Mouse (Mus musculus) spleen, adult 2 months (tissue): ENCODE measurements around the gene Slc35e3. TPM values are rescaled to one million over a fixed set of nuclear protein-coding genes. Genes with fewer than 3 reads are reported as not detected.

Source experiments
- DNase-seq, 2 experiments: peaks; one replicate each; pipeline versions ENCODE4 v3.0.0 to v3.0.0-alpha.2; 2012 to 2021; ENCODE audit warnings: low spot score in 2 of 2, low read depth in 1 of 2
- H3K27ac ChIP-seq: fragments of 200-500 bp; 2 replicates; pipeline ENCODE4 v1.5.1; 2012; ENCODE audit warnings: low read length, inconsistent platforms; ENCODE audit not compliant: insufficient read depth
- H3K27me3 ChIP-seq: fragments of 200-500 bp; 2 replicates; pipeline ENCODE4 v1.6.1; 2012; ENCODE audit warnings: mild to moderate bottlenecking, moderate library complexity, low read length, inconsistent platforms; ENCODE audit not compliant: control insufficient read depth, insufficient read depth
- H3K36me3 ChIP-seq: fragments of 200-500 bp; 2 replicates; pipeline ENCODE4 v1.6.1; 2012; ENCODE audit warnings: mild to moderate bottlenecking, low read length, inconsistent platforms; ENCODE audit not compliant: control insufficient read depth, insufficient read depth
- H3K4me1 ChIP-seq: fragments of 200-500 bp; 2 replicates; pipeline ENCODE4 v1.6.1; 2011; ENCODE audit warnings: inconsistent platforms; ENCODE audit not compliant: control insufficient read depth, insufficient read depth, insufficient read length
- H3K4me3 ChIP-seq: fragments of 200-500 bp; 2 replicates; pipeline ENCODE4 v1.5.1; 2011; ENCODE audit warnings: mild to moderate bottlenecking, inconsistent platforms; ENCODE audit not compliant: insufficient read depth, insufficient read length; ENCODE audit errors: extremely low read depth
- CTCF ChIP-seq: fragments of 200-500 bp; IDR thresholded peaks from 2 replicates; pipeline ENCODE4 v1.5.1; 2011; ENCODE audit warnings: mild to moderate bottlenecking, inconsistent platforms; ENCODE audit not compliant: insufficient read depth, insufficient read length, insufficient replicate concordance; ENCODE audit errors: extremely low read depth
- POLR2A ChIP-seq: fragments of 200-500 bp; IDR thresholded peaks from 2 replicates; pipeline ENCODE4 v1.6.1; 2011; ENCODE audit warnings: low read depth, low read length, inconsistent platforms
- WGBS: fragments of 180-500 bp; shearing (Covaris S2); methylation state at CpG from one replicate; pipeline ENCODE4 v1.1.7; 2018; 5-methylcytosine and 5-hydroxymethylcytosine counted together
- polyA plus RNA-seq: library from polyadenylated mRNA; depleted of rRNA; stranded (reverse); fragments of >200 nt; gene quantifications from 2 replicates; pipeline ENCODE4 v1.2.3, GENCODE M21; 2012

Gene Slc35e3
- polyA plus RNA-seq, 1 experiment: 5.6 TPM

GRCm38 (mm10) chr10:117770286-117771130 is 24.3 kb upstream of the Slc35e3 start:
- Histone ChIP-seq H3K27me3 (no peaks in the 10 kb centered on the region), H3K4me3 (no peak overlapping the region), H3K27ac (no peak overlapping the region), H3K4me1 (no peaks in the 10 kb centered on the region), H3K36me3 (peaks cover 39% of the 10 kb centered on the region)
- no peak for DNase-seq
- WGBS: 97% methylated on average over 18 of the region's 18 CpGs
- TF ChIP-seq CTCF: no peak
- no peak for TF ChIP-seq POLR2A

DNA sequence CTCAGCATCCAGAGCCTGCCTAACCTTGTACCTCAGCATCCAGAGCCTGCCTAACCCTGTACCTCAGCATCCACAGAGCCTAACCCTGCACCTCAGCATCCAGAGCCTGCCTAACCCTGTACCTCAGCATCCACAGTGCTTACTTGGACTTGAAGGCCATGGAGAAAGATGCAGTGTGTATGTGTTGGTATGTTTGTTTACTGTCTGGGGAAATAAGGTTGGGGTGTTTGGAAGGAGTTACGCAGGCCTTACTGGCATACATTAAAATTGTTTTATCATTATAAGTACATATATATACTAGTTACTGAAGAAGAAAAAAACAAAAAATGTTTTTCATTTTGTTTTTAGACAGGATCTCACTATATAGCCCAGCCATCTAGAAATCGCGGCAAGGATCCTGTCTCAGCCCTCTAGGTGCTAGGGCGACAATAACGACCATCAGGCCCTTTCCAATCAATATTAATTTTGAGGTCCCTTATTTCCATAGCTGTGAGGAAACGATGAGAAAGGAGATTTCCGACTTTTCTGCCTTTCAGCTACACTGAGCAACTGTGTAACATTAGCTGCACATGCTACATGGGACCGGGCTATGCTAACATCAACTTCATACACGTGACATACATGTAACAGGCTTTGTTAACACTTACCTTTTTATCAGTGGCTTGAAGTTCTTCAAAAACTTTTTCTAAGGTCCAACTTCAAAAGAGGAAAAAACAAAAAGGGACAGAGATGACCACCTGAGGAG is 23.5 kb upstream of the Slc35e3 start:
- H3K36me3 ChIP-seq: peaks cover 39% of the 10 kb centered on the region
- H3K4me3 ChIP-seq: no peak overlapping the region
- H3K27me3 ChIP-seq: no peaks in the 10 kb centered on the region
- H3K4me1 ChIP-seq: no peaks in the 10 kb centered on the region
- 96% methylated on average over 9 of the region's 9 CpGs for WGBS
- no peak overlapping the region for H3K27ac ChIP-seq
- TF ChIP-seq POLR2A: no peak
- TF ChIP-seq CTCF: no peak
- DNase-seq: no peak

DNA sequence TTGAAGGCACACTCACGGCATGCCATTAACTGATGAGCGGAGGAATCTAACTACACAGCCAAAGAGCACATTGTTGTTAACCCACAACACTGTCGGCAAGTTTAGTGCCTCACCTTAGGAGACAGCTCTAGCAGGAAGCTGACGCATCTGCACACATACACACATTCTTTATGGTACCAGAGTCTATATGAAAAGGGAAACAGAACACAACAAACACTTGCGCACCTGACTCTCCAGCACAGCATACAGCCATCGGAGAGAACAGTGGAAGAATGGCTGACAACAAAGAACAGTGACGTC is 21.9 kb upstream of the Slc35e3 start:
- Histone ChIP-seq H3K27me3 (no peaks in the 10 kb centered on the region), H3K36me3 (peaks cover 35% of the 10 kb centered on the region), H3K4me1 (no peaks in the 10 kb centered on the region), H3K4me3 (no peak overlapping the region), H3K27ac (no peak overlapping the region)
- DNase-seq: no peak
- WGBS: 96% methylated on average over 7 of the region's 7 CpGs
- TF ChIP-seq CTCF: no peak
- no peak for TF ChIP-seq POLR2A

DNA sequence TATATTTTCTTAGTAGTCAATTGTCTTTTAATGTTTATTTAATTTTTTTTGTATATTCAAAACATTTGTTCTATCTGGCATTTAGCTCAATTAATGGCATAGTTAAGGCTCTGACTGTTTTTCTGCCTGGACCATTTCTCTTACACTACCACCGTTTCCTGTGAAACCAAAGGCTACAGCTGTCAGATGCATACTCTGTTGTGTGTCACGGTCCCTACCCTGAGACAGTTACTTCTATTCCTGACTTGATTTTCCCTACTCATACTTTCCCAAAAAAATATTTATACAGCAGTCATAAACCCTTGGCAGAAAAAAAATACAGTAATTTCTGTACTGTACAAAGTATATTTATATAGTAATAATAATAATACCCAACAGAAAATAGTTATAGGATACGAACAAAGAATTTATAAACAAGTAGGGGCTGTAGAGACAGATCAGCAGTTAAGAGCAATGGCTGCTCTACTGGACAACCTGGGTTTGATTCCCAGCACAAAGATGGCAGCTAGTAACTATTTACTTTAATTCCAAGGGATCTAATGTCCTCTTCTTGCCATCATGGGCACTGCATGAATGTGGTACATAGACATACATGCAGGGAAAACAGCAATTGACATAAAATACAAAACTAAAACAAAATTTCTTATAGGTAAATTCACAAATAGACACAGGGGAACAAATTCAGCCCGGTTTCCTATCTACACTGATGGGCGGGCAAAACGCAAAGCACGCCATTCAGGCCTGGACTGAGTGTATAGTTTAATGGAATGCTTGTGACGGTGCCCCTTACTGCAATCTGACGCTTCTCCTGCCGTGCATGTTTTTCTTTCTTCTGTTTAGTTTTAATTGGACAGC is 21.3 kb upstream of the Slc35e3 start:
- TF ChIP-seq POLR2A (no peak), CTCF (no peak)
- Histone ChIP-seq H3K27ac (no peak overlapping the region), H3K36me3 (peaks cover 33% of the 10 kb centered on the region), H3K4me3 (no peak overlapping the region), H3K27me3 (no peaks in the 10 kb centered on the region), H3K4me1 (no peaks in the 10 kb centered on the region)
- 93% methylated on average over 10 of the region's 10 CpGs for WGBS
- no peak for DNase-seq

GRCm38 (mm10) chr10:117766896-117767160 is 20.7 kb upstream of the Slc35e3 start:
- Histone ChIP-seq H3K36me3 (peaks cover 31% of the 10 kb centered on the region), H3K27ac (no peak overlapping the region), H3K4me1 (no peaks in the 10 kb centered on the region), H3K27me3 (no peaks in the 10 kb centered on the region), H3K4me3 (no peak overlapping the region)
- WGBS: 90% methylated on average over 5 of the region's 5 CpGs
- no peak for DNase-seq
- TF ChIP-seq POLR2A (no peak), CTCF (no peak)

DNA sequence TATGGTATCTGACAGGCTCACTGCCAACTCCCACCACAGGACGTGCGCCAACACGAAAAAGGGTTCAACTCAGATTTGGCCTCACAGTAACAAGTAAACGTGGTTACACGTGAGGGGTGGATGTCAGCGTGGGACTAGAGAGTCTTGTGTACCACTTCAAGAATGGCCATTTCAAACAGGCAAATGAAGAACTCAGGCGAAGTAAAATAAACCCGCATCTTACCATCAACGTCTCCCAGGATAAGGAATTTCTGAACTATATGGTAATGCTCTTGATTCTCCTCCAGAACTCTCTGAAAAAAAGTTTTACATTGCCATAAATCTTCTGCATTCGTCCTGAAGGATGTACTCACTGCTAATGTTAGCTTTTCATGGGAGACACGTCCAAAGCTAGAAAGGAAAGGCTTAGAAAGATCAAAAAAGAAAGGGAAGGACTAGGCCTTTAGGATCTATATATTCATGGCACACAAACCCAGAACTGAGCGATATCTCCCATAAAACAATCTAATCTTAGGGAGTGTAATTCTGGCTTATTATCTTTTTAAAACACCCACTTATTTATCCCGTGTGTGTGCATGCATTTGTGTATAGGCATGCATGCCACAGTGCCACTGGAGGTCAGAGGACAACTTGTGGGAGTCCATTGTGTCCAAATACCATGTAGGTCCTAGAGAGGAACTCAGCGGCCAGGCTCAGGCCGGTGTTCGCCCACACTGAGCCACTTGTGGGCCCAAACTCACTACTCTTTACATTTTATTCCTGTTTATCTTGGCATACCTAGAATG is 20.1 kb upstream of the Slc35e3 start:
- 89% methylated on average over 16 of the region's 16 CpGs for WGBS
- peaks cover 35% of the 10 kb centered on the region for H3K36me3 ChIP-seq
- no peak for TF ChIP-seq CTCF
- no peak for TF ChIP-seq POLR2A
- H3K27me3 ChIP-seq: no peaks in the 10 kb centered on the region
- H3K4me3 ChIP-seq: no peak overlapping the region
- DNase-seq: no peak
- no peak overlapping the region for H3K27ac ChIP-seq
- H3K4me1 ChIP-seq: no peaks in the 10 kb centered on the region
